Mouse (Mus musculus) forebrain, embryonic 13.5 days (tissue): ENCODE results near the gene Slc22a2. TPM values are rescaled to one million over a fixed set of nuclear protein-coding genes. Genes with fewer than 3 reads are reported as not detected.

ENCODE experiments used
- ATAC-seq: fragments of 200-750 bp; cut with Nextera tagmentation; 2 replicates; pipeline ENCODE4 v1.8.0; 2017
- H3K27ac ChIP-seq: fragments of 300-500 bp; sonication (generic); 2 replicates; pipeline ENCODE4 v1.5.1; 2015; ENCODE audit warnings: inconsistent platforms, mild to moderate bottlenecking, moderate library complexity
- H3K27me3 ChIP-seq: fragments of 300-500 bp; sonication (generic); 2 replicates; pipeline ENCODE4 v1.6.1; 2015; ENCODE audit warnings: mild to moderate bottlenecking, inconsistent platforms
- H3K36me3 ChIP-seq: fragments of 300-500 bp; sonication (generic); 2 replicates; pipeline ENCODE4 v1.6.1; 2015; ENCODE audit warnings: mild to moderate bottlenecking, inconsistent platforms; ENCODE audit not compliant: poor library complexity, severe bottlenecking
- H3K4me1 ChIP-seq: fragments of 300-500 bp; sonication (generic); 2 replicates; pipeline ENCODE4 v1.6.1; 2015; ENCODE audit warnings: inconsistent platforms
- H3K4me2 ChIP-seq: fragments of 300-500 bp; sonication (generic); 2 replicates; pipeline ENCODE4 v1.6.1; 2015; ENCODE audit warnings: inconsistent platforms, mild to moderate bottlenecking, moderate library complexity
- H3K4me3 ChIP-seq: fragments of 300-500 bp; sonication (generic); 2 replicates; pipeline ENCODE4 v1.5.1; 2015; ENCODE audit warnings: mild to moderate bottlenecking, inconsistent platforms
- H3K9ac ChIP-seq: fragments of 300-500 bp; sonication (generic); 2 replicates; pipeline ENCODE4 v1.6.1; 2015; ENCODE audit warnings: mild to moderate bottlenecking, inconsistent platforms
- H3K9me3 ChIP-seq: fragments of 300-500 bp; sonication (generic); replicated peaks from 2 replicates; pipeline ENCODE4 v1.6.1; 2016; ENCODE audit warnings: inconsistent platforms
- WGBS: fragments of 180-500 bp; shearing (Covaris S2); methylation state at CpG from one replicate; pipeline ENCODE4 v1.1.7; 2015; 5-methylcytosine and 5-hydroxymethylcytosine counted together
- polyA plus RNA-seq: library from polyadenylated mRNA; unstranded; fragments of >200 nt; fragmentation: Nextera tagmentation; extraction: Ambion mirVana; gene quantifications from 2 replicates; pipeline ENCODE4 v1.2.1, GENCODE M21; 2015

Slc22a2 gene
- polyA plus RNA-seq, 1 experiment from 2014 or later, result 0.17 TPM

DNA sequence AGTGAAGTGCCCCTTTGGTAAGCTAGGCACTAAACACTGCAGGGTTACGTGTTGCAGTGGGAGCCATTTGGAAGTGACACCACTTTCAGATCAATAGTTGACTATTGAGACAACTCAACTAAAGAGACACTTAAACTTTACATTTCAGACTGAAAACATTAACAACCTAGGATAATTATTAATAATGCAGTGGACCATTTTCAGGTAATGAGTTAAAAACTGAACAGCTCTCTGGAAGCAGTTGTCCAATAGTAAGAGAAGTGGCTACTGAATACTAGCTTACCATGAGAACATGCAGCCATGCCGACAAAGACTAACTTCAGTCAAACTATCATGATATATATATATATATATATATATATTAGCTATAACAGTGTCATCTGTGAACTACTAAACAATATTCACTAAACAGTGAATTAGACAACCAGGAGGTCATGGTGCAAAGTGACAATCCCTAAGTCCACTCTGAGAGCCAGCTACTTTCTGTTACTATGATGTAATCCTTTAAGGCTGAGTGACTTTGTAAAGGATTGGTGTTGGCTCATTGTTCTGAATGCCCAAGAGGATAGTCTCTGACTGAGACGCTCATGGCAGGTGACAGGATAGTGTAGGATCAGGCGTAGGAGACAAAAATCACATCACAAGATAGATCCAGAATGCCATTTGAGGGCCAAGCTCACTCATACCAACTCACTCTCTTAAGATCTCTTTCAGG lies 7.1 kb downstream of the Slc22a2 start:
- no peaks in the 10 kb centered on the region; the same call in 1 of the 2 replicates for H3K9me3 ChIP-seq
- WGBS, result 77% methylated on average over 4 of the region's 4 CpGs
- no peak overlapping the region for H3K4me2 ChIP-seq
- peaks cover 7% of the 10 kb centered on the region for H3K4me1 ChIP-seq
- no peak overlapping the region for H3K9ac ChIP-seq
- H3K27ac ChIP-seq, result no peak overlapping the region
- H3K4me3 ChIP-seq, result no peak overlapping the region
- H3K36me3 ChIP-seq, result no peaks in the 10 kb centered on the region
- no peak for ATAC-seq
- H3K27me3 ChIP-seq, result no peaks in the 10 kb centered on the region

GRCm38 (mm10) chr17:12595846-12596515 lies 12.0 kb downstream of the Slc22a2 start:
- Histone ChIP-seq H3K27me3 (no peaks in the 10 kb centered on the region), H3K36me3 (no peaks in the 10 kb centered on the region), H3K9ac (no peak overlapping the region), H3K27ac (no peak overlapping the region), H3K4me2 (no peak overlapping the region), H3K4me1 (no peaks in the 10 kb centered on the region), H3K4me3 (no peak overlapping the region), H3K9me3 (peaks cover 3% of the 10 kb centered on the region)
- WGBS, result 81% methylated on average over 13 of the region's 13 CpGs
- no peak for ATAC-seq

GRCm38 (mm10) chr17:12606634-12607033 lies 22.7 kb downstream of the Slc22a2 start:
- WGBS, result 79% methylated on average over 1 of the region's 1 CpGs
- no peak overlapping the region for H3K4me2 ChIP-seq
- no peaks in the 10 kb centered on the region for H3K27me3 ChIP-seq
- H3K27ac ChIP-seq, result no peak overlapping the region
- no peaks in the 10 kb centered on the region for H3K36me3 ChIP-seq
- no peak for ATAC-seq
- H3K9me3 ChIP-seq, result no peaks in the 10 kb centered on the region
- no peaks in the 10 kb centered on the region for H3K4me1 ChIP-seq
- H3K9ac ChIP-seq, result no peak overlapping the region
- H3K4me3 ChIP-seq, result no peak overlapping the region

- Histone ChIP-seq H3K9me3 (no peaks in the 10 kb centered on the region), H3K9ac (no peak overlapping the region), H3K4me1 (no peaks in the 10 kb centered on the region), H3K27ac (no peak overlapping the region), H3K27me3 (no peaks in the 10 kb centered on the region), H3K4me2 (no peak overlapping the region), H3K36me3 (no peaks in the 10 kb centered on the region), H3K4me3 (no peak overlapping the region)
- ATAC-seq, result no peak
These were observed 23.3 kb downstream of the Slc22a2 start for GRCm38 (mm10) chr17:12607202-12607601.

GRCm38 (mm10) chr17:12614511-12615385 lies 30.8 kb downstream of the Slc22a2 start:
- H3K4me3 ChIP-seq, result no peak overlapping the region
- H3K36me3 ChIP-seq, result no peaks in the 10 kb centered on the region
- WGBS, result 89% methylated on average over 15 of the region's 15 CpGs
- no peaks in the 10 kb centered on the region for H3K27me3 ChIP-seq
- H3K27ac ChIP-seq, result no peak overlapping the region
- no peak for ATAC-seq
- no peak overlapping the region for H3K4me2 ChIP-seq
- no peaks in the 10 kb centered on the region for H3K4me1 ChIP-seq
- no peak overlapping the region for H3K9ac ChIP-seq
- H3K9me3 ChIP-seq, result no peaks in the 10 kb centered on the region

DNA sequence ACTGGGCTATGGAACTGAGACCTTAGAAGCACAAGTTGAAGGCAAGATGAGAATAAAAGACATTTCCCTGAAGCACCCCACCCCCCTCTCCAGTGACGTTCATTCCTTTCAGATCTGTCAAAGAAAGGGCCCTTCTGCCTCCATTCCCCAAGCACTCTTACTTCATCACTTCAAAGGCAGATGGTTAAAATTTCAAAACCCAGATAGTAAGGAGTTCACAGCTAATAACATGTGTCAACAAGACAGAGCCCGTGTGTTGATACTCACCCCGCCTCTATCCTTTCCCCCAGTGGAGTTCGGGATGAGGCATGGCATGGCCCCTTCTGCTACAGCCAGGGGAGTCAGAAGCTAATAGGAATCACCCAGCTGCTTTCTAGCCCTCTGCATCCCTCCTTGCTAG lies 31.5 kb downstream of the Slc22a2 start:
- 68% methylated on average over 4 of the region's 4 CpGs for WGBS
- Histone ChIP-seq H3K9ac (no peak overlapping the region), H3K27ac (no peak overlapping the region), H3K4me3 (no peak overlapping the region), H3K9me3 (no peaks in the 10 kb centered on the region), H3K4me2 (no peak overlapping the region), H3K27me3 (no peaks in the 10 kb centered on the region), H3K36me3 (no peaks in the 10 kb centered on the region), H3K4me1 (no peaks in the 10 kb centered on the region)
- ATAC-seq, result no peak

DNA sequence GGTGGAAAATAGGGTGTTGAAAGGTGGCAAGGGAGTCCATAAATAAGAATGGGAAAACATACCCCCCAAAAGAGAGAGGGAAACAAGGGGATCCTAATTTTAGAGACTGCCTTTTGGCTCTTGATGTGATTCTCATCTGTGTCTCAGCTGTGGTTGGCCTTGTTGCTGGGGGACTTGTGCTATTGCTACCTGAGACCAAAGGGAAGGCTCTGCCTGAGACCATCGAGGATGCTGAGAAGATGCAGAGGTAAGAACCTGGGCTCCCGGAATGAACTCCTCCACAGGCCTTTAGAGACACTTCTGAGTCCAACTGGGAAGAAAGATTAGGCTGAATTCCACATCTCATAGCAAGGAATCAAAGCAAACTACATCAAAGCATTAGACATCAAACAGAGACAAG lies 35.7 kb downstream of the Slc22a2 start:
- ATAC-seq, result no peak
- Histone ChIP-seq H3K9me3 (0 out of 2 replicates have a peak, but pooled peaks cover 3% of the 10 kb centered on the region), H3K9ac (no peak overlapping the region), H3K4me3 (no peak overlapping the region), H3K27ac (no peak overlapping the region), H3K4me1 (no peaks in the 10 kb centered on the region), H3K27me3 (no peaks in the 10 kb centered on the region), H3K4me2 (no peak overlapping the region), H3K36me3 (no peaks in the 10 kb centered on the region)
- 77% methylated on average over 2 of the region's 2 CpGs for WGBS

DNA sequence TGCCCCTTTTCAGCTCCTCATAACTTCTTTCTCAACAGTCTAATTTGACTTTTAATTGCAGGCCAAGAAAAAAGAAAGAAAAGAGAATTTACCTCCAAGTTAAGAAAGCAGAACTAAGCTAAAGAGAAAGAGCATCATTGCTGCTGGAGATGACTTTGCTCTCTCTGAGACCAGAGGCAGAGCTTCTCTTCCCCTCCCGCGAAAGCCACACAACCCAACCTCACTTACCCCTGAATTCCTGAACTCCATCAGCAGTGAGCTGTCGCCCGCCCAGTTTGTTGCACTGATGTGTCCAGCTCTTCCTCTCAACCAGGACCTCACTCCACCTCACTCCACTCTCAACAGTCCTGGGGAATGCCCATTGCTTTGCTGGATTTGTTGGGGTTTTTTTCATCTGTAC lies 44.1 kb downstream of the Slc22a2 start:
- WGBS, result 87% methylated on average over 4 of the region's 4 CpGs

GRCm38 (mm10) chr17:12630976-12631730 lies 47.2 kb downstream of the Slc22a2 start:
- Histone ChIP-seq H3K9ac (no peak overlapping the region), H3K9me3 (no peaks in the 10 kb centered on the region), H3K27me3 (no peaks in the 10 kb centered on the region), H3K36me3 (no peaks in the 10 kb centered on the region), H3K4me1 (peaks cover 7% of the 10 kb centered on the region; the same call in 1 of the 2 replicates), H3K4me3 (no peak overlapping the region), H3K27ac (no peak overlapping the region), H3K4me2 (no peak overlapping the region)
- no peak for ATAC-seq
- 62% methylated on average over 6 of the region's 6 CpGs for WGBS

More for the DNA sequence above, 44.1 kb downstream of the Slc22a2 start:
- H3K9me3 ChIP-seq, result peaks cover 18% of the 10 kb centered on the region
- no peak overlapping the region for H3K4me2 ChIP-seq
- H3K36me3 ChIP-seq, result no peaks in the 10 kb centered on the region
- no peak overlapping the region for H3K4me3 ChIP-seq
- peaks cover 7% of the 10 kb centered on the region; the same call in 1 of the 2 replicates for H3K4me1 ChIP-seq
- ATAC-seq, result no peak
- H3K27me3 ChIP-seq, result no peaks in the 10 kb centered on the region
- H3K27ac ChIP-seq, result no peak overlapping the region
- no peak overlapping the region for H3K9ac ChIP-seq

DNA sequence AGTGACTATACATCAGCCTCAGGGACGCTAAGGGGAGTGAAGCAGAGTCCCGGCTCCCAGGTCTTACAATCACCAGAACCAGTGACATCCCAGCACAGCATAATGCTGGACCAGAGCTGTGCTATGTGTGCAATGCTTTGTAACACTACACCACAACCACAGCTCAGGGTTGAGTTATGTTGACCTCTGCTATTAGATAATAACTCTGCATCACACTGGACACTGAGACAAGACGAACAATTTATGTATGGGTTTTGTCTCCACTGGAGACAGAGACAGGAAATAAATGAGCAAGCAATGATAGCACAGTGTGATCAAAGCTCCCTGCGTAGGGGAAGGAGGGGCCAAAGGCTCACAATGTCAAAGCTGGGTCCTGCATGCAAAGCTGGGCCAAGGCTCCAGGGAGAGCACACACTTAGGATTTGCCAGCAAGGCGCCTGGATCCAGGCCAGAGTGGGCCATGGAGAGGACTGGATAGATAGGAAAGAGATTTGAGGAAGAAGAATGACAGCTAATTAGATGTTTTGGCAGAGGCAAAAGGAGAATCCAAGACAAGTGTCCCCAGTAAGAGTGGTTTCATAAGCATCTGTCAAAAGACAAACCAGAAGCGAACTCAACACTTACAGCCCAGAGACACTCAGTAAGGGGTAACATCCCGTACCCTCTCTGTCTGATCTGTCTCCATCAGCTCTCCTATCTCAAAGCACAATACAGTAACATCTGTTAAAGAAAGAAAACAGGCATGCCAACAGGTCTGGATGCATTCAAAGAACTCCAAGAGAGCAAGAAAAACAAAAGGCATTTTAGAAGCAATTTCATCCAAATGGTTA lies 48.1 kb downstream of the Slc22a2 start:
- no peaks in the 10 kb centered on the region for H3K9me3 ChIP-seq
- H3K27me3 ChIP-seq, result no peaks in the 10 kb centered on the region
- peaks cover 7% of the 10 kb centered on the region; the same call in 1 of the 2 replicates for H3K4me1 ChIP-seq
- H3K4me2 ChIP-seq, result no peak overlapping the region
- H3K27ac ChIP-seq, result no peak overlapping the region
- no peak overlapping the region for H3K9ac ChIP-seq
- ATAC-seq, result no peak
- 55% methylated on average over 7 of the region's 7 CpGs for WGBS
- H3K4me3 ChIP-seq, result no peak overlapping the region
- no peaks in the 10 kb centered on the region for H3K36me3 ChIP-seq

- WGBS, result 64% methylated on average over 4 of the region's 4 CpGs
- no peaks in the 10 kb centered on the region for H3K36me3 ChIP-seq
- no peak overlapping the region for H3K4me2 ChIP-seq
- no peak overlapping the region for H3K4me3 ChIP-seq
- peaks cover 7% of the 10 kb centered on the region; the same call in 1 of the 2 replicates for H3K4me1 ChIP-seq
- no peak overlapping the region for H3K9ac ChIP-seq
- H3K27ac ChIP-seq, result no peak overlapping the region
- 0 out of 2 replicates have a peak, but pooled peaks cover 3% of the 10 kb centered on the region for H3K9me3 ChIP-seq
- no peak for ATAC-seq
- no peaks in the 10 kb centered on the region for H3K27me3 ChIP-seq
These were observed 50.9 kb downstream of the Slc22a2 start for GRCm38 (mm10) chr17:12634814-12635213.
